Mouse (Mus musculus) T-helper 1 cell (primary cell): ENCODE data around the gene Rab28.
"Not testable (repeated sequence)": the region's sequence is repeated elsewhere in the genome, so short reads cannot be mapped to it uniquely, and the experiment has no call there.

Experiments used
- in situ Hi-C: fragments of 300-600 bp; cut with MboI, MseI; formaldehyde crosslinking; loops from one replicate; pipeline ENCODE4 v1.15.1; 2025; ENCODE audit warnings: high pct_unique_total_duplicates

The Rab28 gene

DNA sequence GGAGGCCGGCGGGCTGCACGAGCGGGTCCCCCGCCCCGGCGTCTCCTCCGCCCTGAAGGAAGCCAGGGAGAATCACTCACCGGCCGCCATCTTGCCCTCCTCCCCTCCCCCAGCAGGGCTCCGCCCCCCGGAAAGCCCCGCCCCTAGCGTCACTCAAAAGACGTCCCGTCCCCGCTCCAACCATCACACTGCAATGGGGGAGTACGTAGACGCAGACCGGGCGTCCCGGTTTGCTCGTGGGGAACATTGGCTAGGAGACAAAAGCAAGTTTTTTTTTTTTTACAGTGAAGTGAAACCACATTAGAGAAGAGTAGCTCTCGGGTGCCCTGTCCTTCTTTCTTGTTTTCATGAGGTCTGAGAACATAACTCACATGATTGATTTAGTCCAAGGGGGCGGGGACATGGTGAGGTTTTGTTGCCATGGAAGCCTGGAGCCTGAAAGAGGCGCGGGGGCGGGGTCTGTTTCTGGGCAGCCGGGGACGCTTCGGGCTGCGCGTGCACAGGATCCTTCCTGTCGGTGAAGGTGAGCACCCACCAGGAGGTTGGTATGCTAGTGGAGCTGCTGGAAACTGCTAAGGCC, at the start of gene Rab28:
TSS of gene Rab28 (minus strand) at position 107 of the 580 bp plus-strand sequence.
- in situ Hi-C loops = loop anchor here (5.0 kb wide), 1 partner anchor 44 kb away; no protein-coding TSS in a partner anchor

DNA sequence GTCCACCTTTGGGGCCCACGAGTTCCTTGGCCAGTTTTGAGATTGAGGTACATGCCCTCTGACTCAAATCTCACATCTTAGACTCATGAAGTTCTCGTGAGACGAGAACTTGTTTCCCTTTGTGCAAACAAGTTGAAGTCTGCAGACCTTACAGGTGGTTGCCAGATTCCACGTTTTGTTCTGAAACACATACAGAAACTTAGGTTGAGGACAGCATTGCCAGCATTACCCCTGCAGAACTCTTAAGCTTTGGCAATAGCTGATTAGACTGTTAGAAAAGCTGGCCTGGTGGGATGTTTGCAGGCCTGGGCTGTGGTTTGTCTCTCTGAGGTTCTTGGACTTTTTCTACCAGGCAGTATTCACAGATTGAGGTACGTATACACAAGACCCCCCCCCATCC, 49.4 kb upstream of the Rab28 start:
- in situ Hi-C loops = loop anchor here (25.0 kb wide), 1 partner anchor 1795 kb away; no protein-coding TSS in a partner anchor

DNA sequence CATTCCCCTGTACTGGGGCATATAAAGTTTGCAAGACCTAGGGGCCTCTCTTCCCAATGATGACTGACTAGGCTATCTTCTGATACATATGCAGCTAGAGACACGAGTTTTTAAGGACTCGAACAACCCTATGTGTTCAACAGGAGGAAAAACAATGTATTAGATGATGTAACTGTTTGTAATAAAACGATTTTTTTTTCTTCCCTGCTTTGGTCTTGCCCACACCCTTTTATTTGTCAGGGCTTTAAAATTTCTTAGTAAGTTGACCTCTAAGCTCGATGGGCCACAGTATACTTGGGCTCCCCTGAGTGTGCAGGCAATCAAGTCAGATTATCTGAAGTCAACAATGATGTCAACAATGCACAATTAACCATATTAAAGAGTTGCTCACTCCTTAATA, 48.4 kb upstream of the Rab28 start:
- in situ Hi-C loops = loop anchor here (25.0 kb wide), 1 partner anchor 1794 kb away; no protein-coding TSS in a partner anchor

DNA sequence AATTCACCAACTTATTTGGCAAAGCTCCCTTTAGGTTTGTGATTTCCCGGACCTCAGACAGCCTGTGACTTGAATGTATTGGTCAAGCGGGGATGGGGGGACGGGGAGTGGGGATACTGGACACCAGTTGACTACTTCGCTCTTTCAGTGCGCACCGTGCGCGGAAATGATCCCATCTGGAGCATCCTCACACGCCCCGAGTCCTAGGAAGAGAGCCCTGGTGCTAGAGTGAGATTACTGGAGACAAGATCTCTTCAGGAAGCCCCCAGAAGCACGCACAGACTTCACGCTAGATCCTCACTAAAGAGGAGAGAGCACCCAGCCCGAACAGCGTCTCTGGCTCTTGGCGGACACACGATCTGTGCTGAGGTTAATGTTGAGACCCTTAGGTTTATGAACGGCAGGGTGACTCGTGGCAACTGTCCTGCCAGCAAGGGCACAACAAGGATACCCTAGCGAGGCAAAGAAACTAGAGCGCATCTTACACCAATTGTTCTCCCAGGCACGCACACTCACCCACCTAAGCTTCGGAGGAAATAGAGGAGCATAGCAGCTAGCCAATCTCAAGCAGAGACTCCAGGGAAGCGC, 47.5 kb upstream of the Rab28 start:
- in situ Hi-C loops = loop anchor here (25.0 kb wide), 1 partner anchor 1793 kb away; no protein-coding TSS in a partner anchor

DNA sequence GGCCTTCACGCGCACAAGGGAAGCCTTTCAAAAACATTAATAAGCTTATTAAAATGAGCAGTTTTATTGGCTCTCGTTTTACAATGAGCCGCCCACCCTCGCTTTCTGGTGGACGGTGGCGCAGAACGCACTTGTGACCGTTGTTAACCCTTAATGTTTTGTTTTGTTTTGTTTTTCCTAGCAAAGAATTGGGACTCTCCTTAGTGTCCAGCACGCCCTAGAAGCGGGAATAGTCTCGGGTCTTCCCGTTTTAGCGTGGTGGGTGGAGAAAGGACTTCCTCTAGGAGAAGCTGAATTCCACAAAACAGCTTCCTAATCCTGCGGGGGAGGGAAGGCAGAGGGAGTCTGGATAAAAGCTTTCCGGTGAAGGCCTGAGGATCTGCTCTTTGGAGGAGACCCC, 46.9 kb upstream of the Rab28 start:
- in situ Hi-C loops = loop anchor here (5.0 to 25.0 kb wide), 2 partner anchors 48 to 1793 kb away; partner anchors contain the start of gene Rab28

DNA sequence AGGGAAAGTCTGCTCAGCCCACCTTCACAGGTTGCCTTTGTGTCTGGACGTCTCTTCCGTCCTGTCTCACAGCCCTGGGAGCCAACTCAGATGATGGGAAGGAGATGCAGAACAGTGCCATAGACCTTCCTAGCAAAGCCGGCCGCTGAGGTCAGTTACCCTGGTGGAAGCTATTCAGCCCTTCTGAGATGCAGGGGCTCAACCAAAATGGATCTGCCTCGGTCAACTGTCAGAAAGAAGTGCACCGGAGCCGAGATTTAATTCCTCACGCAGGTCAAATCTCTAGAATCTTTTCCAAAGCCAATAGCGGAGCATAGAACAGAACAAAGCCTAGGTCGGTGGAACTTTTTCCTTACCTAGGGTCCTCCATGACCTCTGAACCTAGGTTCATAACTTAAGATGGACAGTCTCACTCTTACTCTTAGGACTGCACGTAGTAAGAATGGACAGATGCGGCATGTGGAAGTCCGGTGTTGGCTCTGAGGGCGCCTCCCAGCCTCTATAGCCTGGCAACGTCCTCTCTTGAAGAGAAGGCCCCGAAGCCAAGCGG, 46.3 kb upstream of the Rab28 start:
- in situ Hi-C loops = loop anchor here (5.0 to 25.0 kb wide), 2 partner anchors 47 to 1792 kb away; partner anchors contain the start of gene Rab28

DNA sequence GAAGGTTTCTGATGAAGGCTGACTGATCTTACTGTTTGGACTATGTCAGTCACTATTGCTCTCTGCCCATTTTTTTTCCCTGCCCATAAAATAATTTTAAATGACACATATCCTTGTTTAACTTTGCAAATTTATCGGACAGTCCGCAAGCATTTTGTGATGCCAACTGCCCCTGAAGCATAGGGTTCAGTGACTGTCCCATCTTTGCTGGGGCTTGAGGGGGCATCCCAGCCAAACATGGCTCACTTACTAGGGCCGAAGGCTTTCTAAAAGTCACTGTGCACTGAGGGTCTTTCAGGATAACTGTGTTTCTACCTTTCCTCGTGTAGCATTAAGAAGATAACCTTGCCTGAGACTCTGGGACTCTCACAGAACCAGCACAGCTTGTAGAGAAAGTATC, 44.8 kb upstream of the Rab28 start:
- in situ Hi-C loops = loop anchor here (5.0 to 25.0 kb wide), 2 partner anchors 45 to 1790 kb away; partner anchors contain the start of gene Rab28

DNA sequence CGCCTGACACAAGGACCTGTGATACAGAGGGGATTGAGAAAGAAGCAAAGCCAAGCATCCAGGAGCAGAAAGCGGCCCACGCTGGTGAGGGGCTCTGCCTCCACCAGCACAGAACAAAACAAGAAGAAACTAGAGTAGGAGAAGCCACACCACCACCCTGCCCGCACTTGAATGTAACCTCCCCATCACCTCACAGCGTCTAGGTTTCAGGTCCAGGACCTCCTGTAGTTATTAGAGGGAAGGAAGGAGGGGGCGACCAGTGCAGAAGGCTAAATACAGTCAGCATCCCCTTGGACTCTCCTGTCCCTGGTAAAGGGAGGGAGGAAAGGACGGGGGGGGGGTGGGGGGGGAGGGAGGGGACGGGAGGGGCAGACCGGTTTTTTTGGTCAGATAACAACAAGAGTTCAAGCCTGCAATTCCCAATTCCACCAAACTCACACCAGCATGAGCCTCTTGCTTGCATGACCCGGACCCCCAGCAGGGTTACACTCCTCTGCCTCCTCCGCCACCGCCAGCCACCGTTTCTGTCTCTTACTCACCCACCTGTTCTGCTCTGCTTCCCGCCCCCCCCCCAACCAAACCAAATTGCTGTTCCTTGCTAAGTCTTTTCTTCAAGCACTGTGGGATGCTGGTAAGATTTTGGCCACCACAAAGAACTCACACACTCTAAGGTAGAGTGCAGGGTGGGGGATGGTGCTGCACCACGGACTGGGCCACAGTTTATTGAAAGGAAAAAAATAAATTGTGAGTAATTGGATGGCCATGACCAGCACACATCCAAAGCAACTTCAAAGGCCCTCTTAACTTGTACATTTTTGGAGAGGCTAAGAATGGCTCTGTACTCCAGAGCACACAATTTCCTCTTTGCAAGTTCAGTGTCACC, 37.2 kb upstream of the Rab28 start:
- in situ Hi-C loops = no loop called here

DNA sequence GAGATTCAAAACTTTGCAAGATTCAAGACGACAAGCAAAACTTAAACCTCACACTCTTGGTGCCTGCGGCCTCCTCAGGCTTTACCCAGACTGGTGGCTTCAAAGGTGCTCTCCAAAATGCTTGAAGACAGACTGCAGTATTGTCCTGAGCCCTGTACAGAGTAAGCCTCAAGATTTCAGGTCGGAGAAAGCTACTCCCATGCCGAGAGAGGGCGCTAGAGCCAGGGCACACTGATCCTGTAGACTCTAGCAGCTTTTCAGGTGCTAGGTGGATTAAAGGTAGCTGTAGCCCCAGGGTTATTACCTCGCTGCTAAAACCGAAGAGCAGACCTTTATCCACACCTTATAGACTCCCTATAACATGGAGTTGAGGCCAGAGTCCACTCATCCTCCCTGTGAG, 36.3 kb upstream of the Rab28 start:
- in situ Hi-C loops = no loop called here

DNA sequence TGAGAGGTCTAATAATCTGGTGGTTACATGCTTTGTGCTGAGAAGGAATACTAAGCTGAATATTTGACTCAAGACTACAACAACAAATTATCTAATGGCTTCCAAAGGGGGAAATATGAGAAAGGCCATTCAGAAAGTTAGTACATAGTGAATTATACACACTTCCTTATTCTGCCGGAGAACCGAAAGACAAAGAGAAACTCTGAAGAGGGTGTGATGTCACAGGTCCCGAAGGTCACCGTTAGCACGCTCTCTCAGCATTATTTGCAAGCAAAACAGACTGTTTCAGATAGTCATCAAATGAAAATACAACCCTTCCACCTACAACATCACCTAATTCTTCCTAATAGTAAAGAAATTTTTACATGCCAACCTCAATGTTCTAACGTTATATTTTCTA, 30.9 kb upstream of the Rab28 start:
- in situ Hi-C loops = no loop called here

DNA sequence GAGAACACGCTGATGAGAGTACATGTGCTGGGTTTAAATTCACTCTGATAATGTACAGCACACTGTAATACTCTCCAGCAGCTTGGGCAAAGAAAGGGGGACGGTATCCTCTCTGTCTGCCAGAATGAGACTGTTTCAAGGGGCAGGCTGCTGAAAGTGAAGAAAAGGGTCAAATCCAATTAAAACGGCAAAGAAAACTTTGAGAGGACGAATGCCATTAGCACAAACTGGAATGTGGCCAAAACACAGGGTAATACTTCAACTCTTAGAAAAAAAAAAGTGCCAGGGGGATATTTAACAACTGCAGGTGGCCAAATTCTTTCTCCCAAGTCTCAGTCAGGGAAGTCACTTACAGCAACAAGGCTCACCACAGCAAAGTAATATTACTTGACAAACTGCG, 29.1 kb upstream of the Rab28 start:
- in situ Hi-C loops = no loop called here

DNA sequence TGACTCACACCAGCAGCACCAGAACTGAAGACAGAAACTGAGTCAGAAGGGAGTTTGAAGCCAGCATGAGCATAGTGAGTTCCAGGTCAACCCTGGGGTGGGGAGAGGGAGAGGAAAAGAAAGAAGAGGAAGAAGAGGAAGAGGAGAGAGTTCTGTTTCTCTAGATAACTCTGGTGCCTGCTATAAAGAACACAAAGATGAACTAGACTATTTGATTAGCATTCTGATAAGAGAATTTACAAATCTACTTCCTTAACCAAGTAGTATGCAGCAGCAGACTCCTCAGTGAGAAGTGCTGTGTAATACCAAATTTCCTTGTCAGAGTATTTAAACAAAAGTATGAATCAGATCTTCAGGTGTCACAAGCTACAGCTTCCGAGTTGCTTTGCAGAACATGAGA, 19.1 kb upstream of the Rab28 start:
- in situ Hi-C loops = no loop called here

DNA sequence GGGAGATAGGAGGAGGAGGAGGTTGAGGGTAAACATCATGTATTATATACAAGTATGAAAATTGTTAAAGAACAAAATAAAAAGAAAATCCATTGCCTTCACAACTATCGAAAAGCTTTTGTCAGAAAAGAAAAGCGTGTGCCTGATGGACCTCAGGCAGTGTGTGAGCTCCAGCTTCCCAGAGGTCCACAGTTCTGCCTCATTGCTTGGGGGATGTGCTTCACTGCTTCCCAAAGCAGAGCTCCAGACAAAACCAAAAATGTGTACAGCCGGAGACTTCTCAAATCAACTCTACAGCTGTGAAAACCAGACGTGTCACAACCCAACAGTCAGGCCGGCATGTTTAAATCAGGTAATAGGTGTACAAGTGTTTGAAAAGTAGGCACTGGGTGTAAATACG, 17.6 kb upstream of the Rab28 start:
- in situ Hi-C loops = no loop called here

DNA sequence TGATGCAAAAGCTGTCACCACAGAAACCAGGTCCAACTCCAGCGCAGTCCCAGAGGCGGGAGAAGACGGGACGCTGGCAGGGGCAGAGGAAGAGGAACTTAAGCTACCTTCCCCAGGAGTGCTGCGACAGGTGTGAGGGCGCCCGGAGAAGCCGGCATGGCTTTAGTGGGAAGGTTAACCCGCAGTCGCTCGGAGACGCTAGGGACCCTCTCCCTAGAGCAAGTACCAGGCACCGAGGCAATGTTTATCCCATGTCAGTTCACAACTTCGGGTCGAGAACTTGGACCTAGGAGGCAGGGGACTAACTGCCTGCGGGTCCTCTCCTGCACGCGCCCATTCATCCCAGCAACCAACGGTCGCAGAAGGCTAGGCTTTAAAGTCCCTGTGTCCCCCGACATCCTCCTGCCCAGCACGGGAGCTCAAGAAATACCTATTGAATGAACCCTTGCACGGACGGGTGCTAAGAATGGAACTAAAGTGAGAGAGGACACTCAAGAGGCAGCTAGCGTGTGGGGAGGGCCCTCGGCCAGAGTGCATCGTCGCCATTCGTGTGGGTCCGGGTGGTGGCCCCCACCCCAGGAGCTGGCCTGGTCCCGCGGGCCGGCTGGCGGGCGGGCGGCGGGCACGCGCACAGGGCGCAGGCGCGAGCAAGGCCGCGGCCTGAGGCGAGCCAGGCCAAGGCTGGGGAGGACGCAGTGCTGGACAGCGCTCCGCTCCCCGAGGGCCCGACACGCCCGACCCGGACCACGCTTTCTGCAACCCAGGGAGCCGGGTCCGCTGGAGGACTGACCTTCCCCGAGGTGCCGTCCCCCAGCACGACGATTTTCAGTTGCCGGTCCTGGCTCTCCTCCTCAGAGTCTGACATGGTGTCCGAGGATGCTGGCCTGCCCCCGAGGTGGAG, 592 bp downstream of the Rab28 start:
- in situ Hi-C loops = loop anchor here (5.0 kb wide), 1 partner anchor 45 kb away; no protein-coding TSS in a partner anchor

DNA sequence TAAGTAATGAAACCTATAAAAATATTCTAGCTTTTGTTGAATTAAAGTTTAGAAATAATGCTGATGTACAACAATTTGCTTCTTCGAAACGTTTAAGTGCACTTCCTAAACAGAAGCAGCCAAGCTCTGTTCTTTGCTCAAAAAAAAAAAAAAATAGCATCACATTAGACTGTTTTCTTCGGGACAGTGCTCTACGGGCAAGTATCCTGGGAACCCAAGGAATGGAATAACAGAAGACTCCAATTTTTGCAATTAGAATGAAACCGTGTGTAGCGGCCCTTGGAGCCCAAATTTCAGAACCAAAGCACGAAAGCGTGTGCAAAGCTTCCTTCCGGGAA, 1.2 kb downstream of the Rab28 start:
- in situ Hi-C loops = loop anchor here (5.0 kb wide), 1 partner anchor 46 kb away; no protein-coding TSS in a partner anchor

DNA sequence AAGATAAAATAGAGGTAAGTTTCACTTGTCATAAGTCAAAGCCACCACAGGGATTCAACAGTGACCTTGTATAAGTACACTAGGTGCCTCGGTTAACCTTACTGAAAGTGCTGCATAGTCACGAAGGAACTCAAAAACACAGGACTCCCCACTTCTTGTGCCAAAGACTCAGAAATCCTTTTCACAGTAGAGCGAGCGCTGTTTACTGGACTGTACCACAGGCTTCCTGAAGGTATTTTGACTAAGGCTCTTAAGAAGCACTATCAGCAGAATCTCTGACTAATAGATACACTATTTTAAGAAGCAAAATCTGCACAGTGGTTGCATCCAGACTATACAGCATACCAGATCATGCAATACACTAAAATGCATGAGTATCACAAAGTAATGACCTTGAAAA, 6.9 kb downstream of the Rab28 start:
- in situ Hi-C loops = not testable (repeated sequence)

DNA sequence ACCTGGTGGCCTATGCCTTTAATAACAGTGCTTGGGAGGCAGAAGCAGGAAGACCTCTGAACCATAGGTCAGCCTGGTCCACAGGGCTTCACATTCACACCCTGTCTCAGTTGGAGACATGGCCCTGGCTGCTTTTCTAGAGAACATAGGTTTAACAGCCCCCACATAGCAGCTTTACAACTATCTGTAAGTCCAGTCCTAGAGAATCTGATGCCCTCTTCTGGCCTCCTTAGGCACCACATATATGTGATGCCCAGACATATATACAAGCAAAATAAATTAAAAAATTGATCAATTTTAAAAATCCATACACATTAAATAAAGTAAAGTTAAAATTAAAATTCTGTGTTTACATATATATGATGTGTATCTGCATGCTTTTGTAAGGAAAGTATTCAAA, 10.0 kb downstream of the Rab28 start:
- in situ Hi-C loops = no loop called here

DNA sequence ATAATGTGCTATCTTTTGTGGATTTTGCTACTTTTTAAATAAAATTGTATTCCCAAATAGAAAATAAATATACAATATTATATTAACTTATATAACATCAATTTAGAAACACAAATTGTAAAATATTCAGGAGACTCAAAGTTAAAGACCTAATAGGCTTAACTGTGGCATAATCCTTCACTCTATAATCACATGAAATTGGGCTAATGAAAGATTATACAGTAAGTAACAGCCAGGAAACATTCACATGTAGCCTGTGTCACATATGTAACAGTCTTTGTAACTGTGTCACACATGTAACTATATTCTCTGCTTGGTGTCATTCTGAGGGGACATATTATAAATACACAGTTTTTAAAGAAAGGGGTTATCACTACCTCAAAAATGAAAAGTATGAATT, 22.9 kb downstream of the Rab28 start:
- in situ Hi-C loops = no loop called here

DNA sequence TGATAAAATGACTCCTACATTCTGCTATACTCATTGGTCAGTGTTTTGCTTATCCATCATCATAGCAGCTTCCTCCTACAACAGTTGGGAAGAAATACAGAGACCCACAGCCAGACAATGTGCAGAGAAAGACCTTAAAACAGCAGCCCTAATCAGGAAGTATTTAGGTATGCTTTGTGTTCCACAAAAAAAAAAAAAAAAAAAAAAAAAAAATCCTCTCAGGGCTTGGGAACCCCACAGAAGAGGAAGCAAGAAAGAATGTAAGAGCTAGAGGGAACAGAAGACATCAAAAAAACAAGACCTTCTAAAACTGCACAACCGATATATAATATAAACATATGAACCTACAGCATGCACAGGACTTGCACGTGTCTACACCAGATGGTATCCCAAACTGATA, 24.0 kb downstream of the Rab28 start:
- in situ Hi-C loops = loop anchor here (5.0 kb wide), 1 partner anchor 168 kb away; no protein-coding TSS in a partner anchor

DNA sequence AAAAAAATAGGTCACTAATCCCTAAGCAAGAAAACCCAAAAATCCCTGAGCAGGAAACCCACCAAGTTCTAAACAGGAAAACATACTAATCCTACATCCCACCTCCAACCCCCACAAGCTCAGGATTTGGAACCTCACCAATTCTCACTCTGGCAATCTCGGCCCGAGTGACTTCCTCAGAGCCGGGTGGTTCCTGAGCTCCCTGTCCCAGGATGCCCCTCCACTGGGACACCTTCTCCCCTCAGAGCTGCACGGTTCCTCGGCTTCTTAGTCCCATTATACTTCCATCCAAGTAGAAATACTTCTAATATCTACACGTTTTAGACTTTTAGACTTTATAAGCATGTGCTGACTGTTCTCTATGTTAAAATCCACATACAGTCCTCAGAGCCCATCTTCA, 41.9 kb downstream of the Rab28 start:
- in situ Hi-C loops = no loop called here

DNA sequence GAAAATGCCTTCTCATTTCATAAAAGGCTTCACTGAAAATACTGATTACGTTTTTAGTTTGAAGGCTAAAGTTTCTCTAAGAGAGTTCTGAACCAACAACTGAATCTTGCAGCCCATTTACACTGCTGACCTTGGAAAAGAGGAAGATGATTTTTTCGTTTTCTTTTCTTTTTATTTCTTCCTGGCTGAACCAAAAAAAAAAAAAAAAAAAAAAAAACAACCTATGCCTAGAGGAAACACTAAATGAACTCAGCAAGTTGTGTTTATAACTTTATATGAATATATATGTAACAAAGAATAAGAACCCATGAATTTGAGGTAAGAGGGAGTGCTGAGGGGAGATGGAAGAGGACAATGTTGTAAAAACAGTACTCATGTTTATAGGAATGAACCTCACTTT, 71.2 kb downstream of the Rab28 start:
- in situ Hi-C loops = no loop called here
